Mouse (Mus musculus) spleen, adult 18-20 months (tissue): ENCODE measurements around the gene Sync.

ENCODE experiments used
- DNase-seq, 2 experiments: peaks; one replicate each; pipeline ENCODE4 v3.0.0; 2022; ENCODE audit warnings: mixed read lengths in 2 of 2

The Sync gene

GRCm38 (mm10) chr4:129263225-129264021, 24.0 kb upstream of the Sync start:
- peak in 1 of 2 experiments; percentile 18 for DNase-seq

GRCm38 (mm10) chr4:129266191-129266590, 21.2 kb upstream of the Sync start:
- DNase-seq, result no peak

DNA sequence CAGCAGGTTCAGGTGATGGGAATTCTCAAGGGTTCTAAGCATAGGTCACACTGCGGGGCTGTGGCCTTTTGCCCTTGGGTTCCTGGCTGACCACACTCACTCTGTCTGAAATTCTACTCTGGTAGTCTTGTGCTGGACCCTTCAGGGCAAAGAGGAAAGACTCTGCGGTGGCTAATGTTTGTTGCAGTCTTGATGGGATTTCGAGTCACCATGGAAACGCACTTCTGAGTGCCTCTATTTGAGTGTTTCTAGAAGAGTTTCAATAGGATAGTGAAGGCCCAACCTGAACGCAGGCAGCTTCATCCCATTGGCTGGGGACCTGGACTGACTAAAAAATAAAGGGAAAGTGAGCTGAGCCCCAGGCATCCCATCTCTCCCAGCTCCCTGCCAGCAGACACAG, 20.6 kb upstream of the Sync start:
- no peak for DNase-seq

GRCm38 (mm10) chr4:129268698-129269097, 18.7 kb upstream of the Sync start:
- DNase-seq, result no peak

- no peak for DNase-seq
Measured at GRCm38 (mm10) chr4:129271991-129272755, 15.2 kb upstream of the Sync start.

DNA sequence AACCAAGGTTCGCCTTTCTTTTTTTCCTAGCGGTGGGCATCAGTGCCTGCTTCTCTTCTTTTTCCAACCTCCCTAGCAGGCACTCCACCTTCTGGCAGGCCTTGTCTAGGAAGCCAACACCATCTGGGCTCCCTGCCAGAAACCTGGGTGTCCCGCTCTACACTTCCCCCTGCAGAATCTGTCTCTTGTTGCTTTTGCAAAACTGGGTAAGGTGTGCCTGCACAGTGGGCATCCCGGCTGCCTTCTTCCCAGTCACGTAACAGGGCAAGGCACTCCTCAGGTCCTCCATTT, 14.7 kb upstream of the Sync start:
- DNase-seq, result no peak

- DNase-seq, result peak; percentile 79 to 93
Measured at GRCm38 (mm10) chr4:129276453-129276865, 11.0 kb upstream of the Sync start.

GRCm38 (mm10) chr4:129282786-129283185, 4.6 kb upstream of the Sync start:
- no peak for DNase-seq

GRCm38 (mm10) chr4:129283226-129283625, 4.2 kb upstream of the Sync start:
- DNase-seq, result no peak

DNA sequence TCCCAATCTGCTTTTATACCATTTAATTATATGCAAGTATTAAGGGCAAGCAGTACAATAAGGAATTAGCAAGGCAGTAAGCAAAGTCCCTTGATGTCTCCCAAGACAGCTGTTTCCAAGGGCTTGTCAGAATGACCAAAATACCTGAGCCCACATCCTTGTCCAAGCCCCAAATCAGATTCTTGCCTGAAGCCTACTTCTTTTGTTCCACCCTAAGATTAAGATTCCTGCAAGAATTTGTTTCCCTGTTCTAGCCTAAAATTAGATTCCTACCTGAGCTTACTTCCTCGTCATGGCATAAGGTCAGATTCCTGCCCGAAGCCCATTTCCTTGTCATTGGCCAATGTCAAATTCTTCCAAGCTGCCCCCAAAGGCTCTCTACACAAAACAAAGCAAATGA, 2.7 kb upstream of the Sync start:
- no peak for DNase-seq

DNA sequence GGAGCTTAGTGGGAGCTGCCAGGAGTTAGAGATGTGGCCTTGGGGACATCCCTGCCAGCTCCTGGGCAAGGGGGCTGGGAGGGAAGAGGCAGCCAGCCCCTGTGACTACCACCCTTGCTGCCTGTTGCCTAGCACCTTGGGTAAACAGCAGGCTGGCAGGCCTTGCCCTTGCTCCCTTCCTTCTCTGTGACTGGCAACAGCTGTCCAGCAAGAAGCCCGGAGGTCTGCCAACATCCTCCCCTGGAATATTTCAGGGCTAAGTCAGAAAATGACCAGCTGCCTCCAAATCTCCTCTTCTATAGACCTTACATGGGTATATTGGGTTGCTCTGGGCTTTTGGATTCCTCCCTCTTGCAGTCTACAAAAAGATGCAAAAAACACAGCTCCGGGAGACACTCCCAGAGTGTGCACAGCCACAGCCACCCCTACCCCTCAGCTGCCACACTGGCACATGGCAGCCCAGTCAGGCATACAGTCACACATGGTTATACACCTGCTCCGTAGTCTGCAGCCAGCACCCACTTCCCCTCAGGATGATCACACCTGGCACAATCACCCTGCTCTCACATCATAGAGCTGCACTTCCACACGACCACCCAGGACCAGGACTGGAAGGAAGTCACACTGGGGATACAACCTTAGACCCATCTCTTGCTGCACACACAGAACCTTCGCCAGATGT, 1.3 kb upstream of the Sync start:
- DNase-seq, result no peak

GRCm38 (mm10) chr4:129286683-129287471, 540 bp upstream of the Sync start:
- DNase-seq, result no peak

DNA sequence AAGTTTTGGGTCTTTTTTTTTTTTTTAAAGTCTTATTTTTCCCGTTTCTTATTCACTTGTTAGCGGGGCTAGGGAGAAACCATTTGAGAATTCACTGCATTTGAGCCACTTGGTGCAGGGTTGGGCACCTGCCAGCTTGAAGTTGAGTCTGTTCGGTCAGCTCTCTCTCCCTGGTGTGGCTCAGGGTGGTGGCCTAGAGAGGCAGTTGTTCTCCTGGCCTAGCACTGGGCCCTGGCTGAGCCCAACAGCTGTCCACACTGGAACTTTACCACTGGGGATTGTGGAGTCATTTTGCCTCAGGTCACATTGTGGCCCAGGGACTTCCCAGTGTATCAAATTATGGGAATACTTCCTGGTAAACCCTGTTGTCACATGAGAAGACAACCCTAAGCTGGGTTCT, 650 bp downstream of the Sync start:
- DNase-seq, result no peak

GRCm38 (mm10) chr4:129289671-129290070, 2.3 kb downstream of the Sync start:
- DNase-seq, result no peak

DNA sequence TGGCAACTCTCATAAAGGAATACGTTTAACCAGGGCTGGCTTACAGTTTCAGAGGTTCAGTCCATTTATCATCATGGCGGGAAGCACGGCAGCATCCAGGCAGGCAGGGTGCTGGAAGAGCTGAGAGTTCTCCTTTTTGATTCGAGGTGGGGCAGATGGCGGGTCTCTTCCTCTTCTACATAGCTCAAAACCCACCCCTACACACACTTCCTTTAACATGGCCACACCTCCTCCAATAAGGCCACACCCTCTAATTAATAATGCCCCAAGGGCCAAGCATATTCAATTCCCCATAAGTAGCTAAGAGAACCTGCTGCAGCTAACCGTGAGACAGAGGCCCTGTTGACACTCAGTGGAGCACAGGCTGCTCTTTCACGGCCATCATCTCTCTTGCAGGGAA, 5.4 kb downstream of the Sync start:
- no peak for DNase-seq

DNA sequence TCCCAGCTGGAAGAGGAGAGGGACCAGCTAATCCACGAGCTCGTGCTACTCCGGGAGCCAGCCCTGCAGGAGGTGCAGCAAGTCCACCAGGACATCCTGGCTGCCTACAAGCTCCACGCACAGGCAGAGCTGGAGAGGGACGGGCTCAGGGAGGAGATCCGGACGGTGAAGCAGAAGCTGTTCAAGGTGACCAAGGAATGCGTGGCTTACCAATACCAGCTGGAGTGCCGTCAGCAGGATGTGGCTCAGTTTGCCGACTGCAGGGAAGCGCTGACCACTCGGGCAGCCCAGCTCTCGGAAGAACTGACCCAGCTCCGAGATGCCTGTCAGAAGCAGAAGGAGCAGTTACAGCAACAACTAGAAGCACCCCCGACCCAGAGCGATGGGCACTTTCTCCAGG, 6.3 kb downstream of the Sync start:
- no peak for DNase-seq

- DNase-seq, result no peak
Measured at GRCm38 (mm10) chr4:129295188-129295587, 7.8 kb downstream of the Sync start.

- no peak for DNase-seq
Measured at GRCm38 (mm10) chr4:129296066-129296465, 8.6 kb downstream of the Sync start.

- DNase-seq, result no peak
Measured at GRCm38 (mm10) chr4:129297724-129298123, 10.3 kb downstream of the Sync start.

DNA sequence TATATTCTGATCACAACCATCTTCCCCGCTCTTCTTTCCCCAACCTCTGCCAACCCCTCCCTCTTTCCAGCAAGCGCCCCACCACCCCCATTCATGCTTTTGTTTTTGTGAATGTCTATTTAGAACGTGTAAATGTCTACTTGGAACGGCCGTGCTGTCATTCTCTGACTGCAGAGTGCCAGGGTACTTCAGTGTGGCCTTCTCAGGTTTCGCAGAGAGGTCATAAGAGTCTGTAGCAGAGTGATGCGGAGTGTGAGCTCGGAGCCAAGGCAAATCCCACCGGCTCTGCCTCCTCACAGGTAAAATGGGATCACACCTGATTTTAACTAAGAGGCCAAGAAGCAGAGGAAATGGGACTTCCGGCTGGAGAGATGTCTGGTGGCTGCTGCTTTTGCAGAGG, 11.7 kb downstream of the Sync start:
- no peak for DNase-seq

DNA sequence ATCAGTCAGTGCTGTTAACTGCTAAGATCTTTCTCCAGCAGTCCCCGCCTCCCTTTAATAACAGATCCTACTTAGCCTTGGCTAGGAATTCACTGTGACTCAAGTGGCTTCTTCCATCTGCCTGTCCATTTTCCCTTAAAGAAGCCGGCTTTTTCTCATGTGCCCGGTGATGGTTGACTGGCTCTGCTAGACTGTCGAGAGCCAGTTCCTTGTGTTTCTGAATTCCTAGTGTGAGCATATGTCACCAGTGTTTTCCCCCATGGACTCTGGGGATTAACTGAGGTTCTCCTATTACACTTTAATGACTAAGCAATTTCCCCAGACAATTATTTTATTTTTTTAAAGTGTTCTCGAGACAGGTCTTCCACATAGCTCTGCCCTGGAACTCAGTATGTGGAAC, 16.0 kb downstream of the Sync start:
- DNase-seq, result no peak

GRCm38 (mm10) chr4:129303816-129304215, 16.4 kb downstream of the Sync start:
- no peak for DNase-seq

GRCm38 (mm10) chr4:129304306-129304705, 16.9 kb downstream of the Sync start:
- DNase-seq, result no peak
